Mouse (Mus musculus) layer of hippocampus, adult 9-11 months (tissue): Measurements from ENCODE around the gene Camp.
"Not testable (repeated sequence)": the region's sequence is repeated elsewhere in the genome, so short reads cannot be mapped to it uniquely, and the experiment has no call there.

Experiments used
- DNase-seq: peaks from one replicate; pipeline ENCODE4 v3.0.0; 2022

Gene Camp

GRCm38 (mm10) chr9:109833088-109833412 lies 16.4 kb downstream of the Camp start:
- no peak for DNase-seq

DNA sequence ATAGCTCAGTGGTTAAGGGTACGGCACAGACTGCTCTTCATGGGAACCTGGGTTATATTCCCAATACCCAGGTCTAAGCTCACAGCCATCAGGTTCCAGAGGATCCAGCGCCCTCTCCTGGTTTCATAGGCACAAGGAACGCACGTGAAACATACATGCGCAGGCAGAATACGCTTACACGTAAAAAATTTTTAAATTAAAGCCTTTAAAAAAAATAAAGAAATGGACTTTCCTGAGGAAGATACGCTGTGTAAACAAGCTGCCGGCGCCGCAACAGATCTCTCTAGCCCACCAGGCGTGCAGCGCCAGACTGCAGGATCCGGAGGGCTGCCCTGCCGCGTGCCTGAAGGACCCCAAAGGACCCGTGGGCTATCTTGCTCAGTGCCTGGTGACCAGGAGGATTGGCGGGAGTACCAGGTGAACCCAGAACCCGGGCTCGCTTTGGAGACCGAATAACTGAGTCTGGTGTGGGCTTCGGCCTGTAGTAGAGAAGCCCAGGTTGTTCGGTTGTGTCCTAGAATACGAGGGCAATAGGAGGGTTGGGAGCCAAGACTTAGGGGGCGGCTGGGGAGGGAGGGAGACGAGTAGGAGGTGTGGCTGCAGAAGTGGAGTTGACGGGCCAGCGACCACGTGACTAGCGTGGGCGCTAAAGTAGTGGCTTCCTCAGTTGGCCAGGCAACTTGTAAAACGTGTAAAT lies 16.9 kb downstream of the Camp start, which contains the start of gene Nme6:
Nme6 (plus strand) TSS at position 359 of the 697 bp plus-strand sequence.
- peak; percentile 79 for DNase-seq

GRCm38 (mm10) chr9:109826181-109826580 lies 23.2 kb downstream of the Camp start:
- DNase-seq, result no peak

- no peak for DNase-seq
Observed at GRCm38 (mm10) chr9:109825739-109826138, 23.7 kb downstream of the Camp start.

- peak; percentile 49 for DNase-seq
Observed at GRCm38 (mm10) chr9:109816341-109816740, 33.1 kb downstream of the Camp start.

GRCm38 (mm10) chr9:109813424-109813823 lies 36.0 kb downstream of the Camp start:
- DNase-seq, result peak; percentile 5

DNA sequence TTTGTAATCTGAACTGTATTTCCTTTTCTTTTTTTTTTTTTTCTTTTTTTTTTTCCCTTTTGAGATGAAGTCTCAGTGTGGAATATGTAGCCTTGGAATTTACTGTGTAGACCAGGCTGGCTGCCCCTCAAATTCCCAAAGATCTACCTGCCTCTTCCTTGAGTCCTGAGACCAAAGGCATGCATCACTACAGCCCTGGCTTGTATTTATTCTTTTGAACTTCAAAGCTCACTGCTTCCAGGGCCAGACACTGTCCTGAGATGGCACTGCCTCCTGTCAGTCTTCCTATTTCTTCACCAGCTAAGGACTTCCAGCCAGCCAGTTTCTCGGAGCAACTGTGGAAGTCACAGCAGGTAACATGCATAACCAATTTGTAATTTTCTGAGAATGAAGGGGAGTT lies 37.4 kb downstream of the Camp start, which contains the start of gene Spink8:
Spink8 (plus strand) TSS at position 301 of the 400 bp plus-strand sequence.
- DNase-seq, result no peak

GRCm38 (mm10) chr9:109807898-109808297 lies 41.5 kb downstream of the Camp start:
- DNase-seq, result no peak

DNA sequence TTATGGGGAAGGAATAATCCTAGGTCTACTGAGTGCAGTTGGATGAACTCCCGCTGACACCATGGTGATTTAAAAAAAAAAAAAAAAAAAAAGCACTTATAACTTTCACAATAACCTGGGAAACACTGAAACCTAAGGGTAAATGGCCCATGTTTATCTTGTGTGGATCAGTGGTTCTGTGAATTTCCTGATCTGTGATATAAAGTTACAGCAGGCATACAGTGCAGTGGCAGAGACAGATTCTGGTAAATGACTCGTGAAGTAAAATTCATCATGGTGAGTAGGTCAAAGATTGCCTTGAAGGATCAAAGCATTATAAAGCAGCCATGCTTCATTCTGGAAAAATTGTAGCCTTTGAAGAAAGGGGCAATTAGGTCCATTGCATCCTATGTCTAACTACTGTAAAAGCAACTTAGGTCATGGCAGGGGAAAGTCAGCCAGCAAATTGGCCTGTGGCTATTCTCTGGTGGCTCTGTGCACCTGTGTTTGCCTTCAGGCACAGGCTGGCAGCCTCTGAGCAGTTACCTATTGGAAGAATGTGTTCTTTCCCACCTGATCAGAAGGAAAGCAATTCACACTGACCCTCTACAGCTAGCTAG lies 42.6 kb downstream of the Camp start:
- DNase-seq, result no peak

- no peak for DNase-seq
Observed at GRCm38 (mm10) chr9:109806260-109806659, 43.2 kb downstream of the Camp start.

GRCm38 (mm10) chr9:109805596-109805995 lies 43.8 kb downstream of the Camp start:
- not testable (repeated sequence) for DNase-seq

DNA sequence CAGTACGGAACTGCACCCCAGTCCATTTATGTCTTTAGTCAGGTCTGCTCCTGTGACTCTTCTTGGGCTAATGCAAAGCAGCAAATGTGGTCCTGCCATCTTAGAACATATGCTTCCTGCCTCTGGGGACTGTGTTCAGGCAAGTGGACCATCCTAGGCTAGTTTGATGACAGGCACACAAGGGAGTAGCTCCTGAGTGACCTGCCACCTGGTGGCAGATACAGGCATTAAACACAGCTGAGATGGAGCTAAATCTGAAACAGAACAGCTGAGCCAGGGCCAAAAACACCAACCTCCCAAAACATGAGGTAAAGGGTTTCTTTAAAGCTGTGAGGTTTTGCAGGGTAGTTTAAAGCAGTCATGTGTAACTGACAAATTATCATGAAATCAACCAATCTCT lies 51.4 kb downstream of the Camp start:
- DNase-seq, result no peak
